Mouse (Mus musculus) liver, embryonic 16.5 days (tissue): ENCODE measurements around the gene Cldn15. TPM values are rescaled to one million over a fixed set of nuclear protein-coding genes. Genes with fewer than 3 reads are reported as not detected.

Experiments used
- ATAC-seq: fragments of 200-750 bp; cut with Nextera tagmentation; 2 replicates; pipeline ENCODE4 v1.8.0; 2017; ENCODE audit warnings: low read depth, mild to moderate bottlenecking, moderate number of reproducible peaks, moderate library complexity
- H3K27ac ChIP-seq: fragments of 300-500 bp; sonication (generic); 2 replicates; pipeline ENCODE4 v1.5.1; 2014; ENCODE audit warnings: mild to moderate bottlenecking, low read length
- H3K27me3 ChIP-seq: fragments of 300-500 bp; sonication (generic); 2 replicates; pipeline ENCODE4 v1.6.1; 2014; ENCODE audit warnings: low read depth, low read length, mixed read lengths; ENCODE audit not compliant: control insufficient read depth, insufficient read depth
- H3K36me3 ChIP-seq: fragments of 300-500 bp; sonication (generic); 2 replicates; pipeline ENCODE4 v1.6.1; 2014; ENCODE audit warnings: mild to moderate bottlenecking; ENCODE audit not compliant: control insufficient read depth, insufficient read depth
- H3K4me1 ChIP-seq: fragments of 300-500 bp; sonication (generic); 2 replicates; pipeline ENCODE4 v1.6.1; 2014; ENCODE audit warnings: low read depth, low read length, mixed read lengths; ENCODE audit not compliant: control insufficient read depth
- H3K4me2 ChIP-seq: fragments of 300-500 bp; sonication (generic); 2 replicates; pipeline ENCODE4 v1.6.1; 2014; ENCODE audit warnings: low read depth, low read length, mixed read lengths
- H3K4me3 ChIP-seq: fragments of 300-500 bp; sonication (generic); 2 replicates; pipeline ENCODE4 v1.5.1; 2014; ENCODE audit warnings: low read depth, mild to moderate bottlenecking, low read length
- H3K9ac ChIP-seq: fragments of 300-500 bp; sonication (generic); 2 replicates; pipeline ENCODE4 v1.6.1; 2014; ENCODE audit warnings: low read depth, low read length
- H3K9me3 ChIP-seq: fragments of 300-500 bp; sonication (generic); replicated peaks from 2 replicates; pipeline ENCODE4 v1.6.1; 2016; ENCODE audit warnings: low read length; ENCODE audit not compliant: control insufficient read depth
- WGBS: fragments of 180-500 bp; shearing (Covaris S2); extraction: QIAGEN DNeasy Blood & Tissue Kit; methylation state at CpG from one replicate; pipeline ENCODE4 v1.1.7; 2014; ENCODE audit not compliant: insufficient replicate concordance; 5-methylcytosine and 5-hydroxymethylcytosine counted together
- polyA plus RNA-seq: library from polyadenylated mRNA; unstranded; fragments of >200 nt; fragmentation: Nextera tagmentation; extraction: Ambion mirVana; gene quantifications from 2 replicates; pipeline ENCODE4 v1.2.1, GENCODE M21; 2015

Cldn15 gene
- polyA plus RNA-seq, 1 experiment from 2014 or later: 7.9 TPM

GRCm38 (mm10) chr5:136966861-136967455, 542 bp downstream of the Cldn15 start:
- Histone ChIP-seq H3K4me1 (peaks cover 46% of the 10 kb centered on the region), H3K4me2 (no peak overlapping the region), H3K9ac (peak overlapping the region; percentile 32; the same call in 1 of the 2 replicates), H3K4me3 (no peak overlapping the region), H3K27ac (peak overlapping the region; percentile 54), H3K9me3 (no peaks in the 10 kb centered on the region), H3K27me3 (no peaks in the 10 kb centered on the region), H3K36me3 (peaks cover 6% of the 10 kb centered on the region)
- WGBS: 83% methylated on average over 4 of the region's 4 CpGs
- ATAC-seq: no peak

- Histone ChIP-seq H3K9ac (no peak overlapping the region), H3K27me3 (no peaks in the 10 kb centered on the region), H3K4me2 (no peak overlapping the region), H3K9me3 (no peaks in the 10 kb centered on the region), H3K36me3 (peaks cover 6% of the 10 kb centered on the region), H3K27ac (0 out of 2 replicates have a peak overlapping the region, but pooled peaks have one; percentile 7), H3K4me3 (no peak overlapping the region), H3K4me1 (peaks cover 46% of the 10 kb centered on the region)
- WGBS: 78% methylated on average over 10 of the region's 10 CpGs
- no peak for ATAC-seq
Measured at GRCm38 (mm10) chr5:136967592-136967991, 1.2 kb downstream of the Cldn15 start.

GRCm38 (mm10) chr5:136970703-136971102, 4.3 kb downstream of the Cldn15 start:
- Histone ChIP-seq H3K9me3 (no peaks in the 10 kb centered on the region), H3K9ac (no peak overlapping the region), H3K27me3 (no peaks in the 10 kb centered on the region; the same call in 1 of the 2 replicates), H3K4me2 (no peak overlapping the region), H3K36me3 (no peaks in the 10 kb centered on the region), H3K27ac (no peak overlapping the region), H3K4me1 (peaks cover 15% of the 10 kb centered on the region), H3K4me3 (no peak overlapping the region)
- ATAC-seq: peak; percentile 61; the same call in 1 of the 2 replicates
- 50% methylated on average over 1 of the region's 1 CpGs for WGBS

GRCm38 (mm10) chr5:136973670-136974069, 7.3 kb downstream of the Cldn15 start:
- no peak for ATAC-seq
- Histone ChIP-seq H3K4me1 (no peaks in the 10 kb centered on the region), H3K4me2 (no peak overlapping the region), H3K4me3 (no peak overlapping the region), H3K9ac (no peak overlapping the region), H3K9me3 (no peaks in the 10 kb centered on the region), H3K27me3 (no peaks in the 10 kb centered on the region; the same call in 1 of the 2 replicates), H3K27ac (no peak overlapping the region; the same call in 1 of the 2 replicates), H3K36me3 (no peaks in the 10 kb centered on the region)
- WGBS: 30% methylated on average over 8 of the region's 8 CpGs

GRCm38 (mm10) chr5:136977769-136978168, 11.4 kb downstream of the Cldn15 start:
- no peak for ATAC-seq
- 18% methylated on average over 4 of the region's 4 CpGs for WGBS
- Histone ChIP-seq H3K4me2 (no peak overlapping the region), H3K4me3 (no peak overlapping the region), H3K27me3 (no peaks in the 10 kb centered on the region; the same call in 1 of the 2 replicates), H3K9me3 (no peaks in the 10 kb centered on the region), H3K9ac (no peak overlapping the region), H3K4me1 (no peaks in the 10 kb centered on the region), H3K36me3 (no peaks in the 10 kb centered on the region; the same call in 1 of the 2 replicates), H3K27ac (peak overlapping the region; percentile 50)

- ATAC-seq: no peak
- Histone ChIP-seq H3K36me3 (no peaks in the 10 kb centered on the region; the same call in 1 of the 2 replicates), H3K27ac (peak overlapping the region; percentile 54), H3K4me2 (no peak overlapping the region), H3K4me3 (no peak overlapping the region), H3K27me3 (no peaks in the 10 kb centered on the region), H3K4me1 (no peaks in the 10 kb centered on the region), H3K9ac (no peak overlapping the region), H3K9me3 (no peaks in the 10 kb centered on the region)
- 55% methylated on average over 2 of the region's 2 CpGs for WGBS
Measured at GRCm38 (mm10) chr5:136979762-136980161, 13.3 kb downstream of the Cldn15 start.

- H3K36me3 ChIP-seq: no peaks in the 10 kb centered on the region; the same call in 1 of the 2 replicates
- H3K4me1 ChIP-seq: peaks cover 2% of the 10 kb centered on the region; the same call in 1 of the 2 replicates
- H3K27me3 ChIP-seq: no peaks in the 10 kb centered on the region
- ATAC-seq: no peak
- H3K4me3 ChIP-seq: no peak overlapping the region
- no peak overlapping the region for H3K4me2 ChIP-seq
- H3K27ac ChIP-seq: no peak overlapping the region
- no peaks in the 10 kb centered on the region for H3K9me3 ChIP-seq
- no peak overlapping the region for H3K9ac ChIP-seq
- 73% methylated on average over 8 of the region's 8 CpGs for WGBS
Measured at GRCm38 (mm10) chr5:136980974-136981373, 14.6 kb downstream of the Cldn15 start.

GRCm38 (mm10) chr5:136982338-136982930, 16.0 kb downstream of the Cldn15 start:
- ATAC-seq: no peak
- Histone ChIP-seq H3K4me3 (no peak overlapping the region), H3K4me1 (peaks cover 7% of the 10 kb centered on the region; the same call in 1 of the 2 replicates), H3K27me3 (no peaks in the 10 kb centered on the region), H3K27ac (no peak overlapping the region), H3K4me2 (no peak overlapping the region), H3K36me3 (no peaks in the 10 kb centered on the region; the same call in 1 of the 2 replicates), H3K9me3 (no peaks in the 10 kb centered on the region), H3K9ac (no peak overlapping the region)
- WGBS: 48% methylated on average over 13 of the region's 16 CpGs

- Histone ChIP-seq H3K9me3 (no peaks in the 10 kb centered on the region), H3K27ac (no peak overlapping the region), H3K4me3 (no peak overlapping the region), H3K4me1 (peaks cover 15% of the 10 kb centered on the region), H3K27me3 (no peaks in the 10 kb centered on the region), H3K36me3 (no peaks in the 10 kb centered on the region; the same call in none of the 2 replicates), H3K9ac (no peak overlapping the region), H3K4me2 (no peak overlapping the region)
- no peak for ATAC-seq
- 66% methylated on average over 14 of the region's 14 CpGs for WGBS
Measured at GRCm38 (mm10) chr5:136984828-136985227, 18.4 kb downstream of the Cldn15 start.
